In genomic region chr13:74121141-74121602, GRCm38 (mm10) we compare ENCODE assay signal across 9 mouse cellular contexts. TPM values are rescaled to one million over a fixed set of nuclear protein-coding genes. Genes with fewer than 3 reads are reported as not detected.
DNase-seq lines count a peak whose midpoint lies in the region; ATAC-seq lines count a peak whose summit lies in the region.
"Had no signal": no experiment of that assay in that cellular context is flagged by ENCODE, and none has a peak within 500 bp of the region (broad histone marks: within the 10 kb centered on the region; RNA-seq: fewer than 3 reads in every experiment).

TSS of gene Slc9a3 (plus strand) at chr13:74121457.

- no peak for DNase-seq in heart, embryonic 10.5 days (ENCODE audit: low spot score)
- DNase-seq in heart, adult 9 months (ENCODE audit: low spot score in 2 of 2) = no peak
- DNase-seq in adrenal gland, postnatal 10 days = peak; percentile 53
- no peak for DNase-seq in thymus, adult 18-20 months
- DNase-seq in thymus, postnatal 25 days = no peak

- H3K36me3 ChIP-seq in heart, embryonic 10.5 days = no peaks in the 10 kb centered on the region
- no peaks in the 10 kb centered on the region for H3K36me3 ChIP-seq in heart, embryonic 11.5 days (ENCODE audit: control insufficient read depth, insufficient read depth, low read length)
- H3K36me3 ChIP-seq in kidney, embryonic 15.5 days = no peaks in the 10 kb centered on the region
- H3K36me3 ChIP-seq in midbrain, embryonic 13.5 days = no peaks in the 10 kb centered on the region

- ATAC-seq in heart, embryonic 11.5 days (replicated peaks; ENCODE audit: insufficient number of reproducible peaks, low FRiP score, low TSS enrichment) = no peak
- ATAC-seq in kidney, embryonic 15.5 days (replicated peaks; ENCODE audit: low FRiP score) = peak; percentile 44
- ATAC-seq in midbrain, embryonic 13.5 days = peak; percentile 53; the same call in 1 of the 2 replicates

- under 1% methylated on average over 35 of the region's 35 CpGs for WGBS in heart, embryonic 10.5 days
- under 1% methylated on average over 35 of the region's 35 CpGs for WGBS in heart, embryonic 11.5 days (ENCODE audit: insufficient replicate concordance)
- under 1% methylated on average over 35 of the region's 35 CpGs for WGBS in kidney, embryonic 15.5 days
- WGBS in midbrain, embryonic 13.5 days = under 1% methylated on average over 35 of the region's 35 CpGs

- peaks cover 9% of the 10 kb centered on the region; the same call in 1 of the 2 replicates for H3K4me1 ChIP-seq in heart, embryonic 10.5 days
- peaks cover 6% of the 10 kb centered on the region; the same call in 1 of the 2 replicates for H3K4me1 ChIP-seq in heart, embryonic 11.5 days (ENCODE audit: control insufficient read depth, insufficient read depth, low read length)
- H3K4me1 ChIP-seq in kidney, embryonic 15.5 days = peaks cover 11% of the 10 kb centered on the region
- peaks cover 8% of the 10 kb centered on the region for H3K4me1 ChIP-seq in midbrain, embryonic 13.5 days (replicated peaks)

- peak within 1 kb of the TSS; percentile 60 for H3K4me3 ChIP-seq in heart, embryonic 10.5 days
- peak within 1 kb of the TSS; percentile 46 for H3K4me3 ChIP-seq in heart, embryonic 11.5 days (ENCODE audit: low read depth, low read length)
- peak within 1 kb of the TSS; percentile 43 for H3K4me3 ChIP-seq in kidney, embryonic 15.5 days (replicated peaks)
- H3K4me3 ChIP-seq in midbrain, embryonic 13.5 days (replicated peaks) = peak within 1 kb of the TSS; percentile 43

- peaks cover 79% of the 10 kb centered on the region for H3K27me3 ChIP-seq in heart, embryonic 10.5 days (ENCODE audit: insufficient read depth, poor library complexity, severe bottlenecking)
- H3K27me3 ChIP-seq in heart, embryonic 11.5 days (ENCODE audit: control insufficient read depth, insufficient read depth, low read length) = peaks cover 47% of the 10 kb centered on the region
- peaks cover 57% of the 10 kb centered on the region for H3K27me3 ChIP-seq in kidney, embryonic 15.5 days
- peaks cover 58% of the 10 kb centered on the region for H3K27me3 ChIP-seq in midbrain, embryonic 13.5 days

- H3K9ac ChIP-seq in heart, embryonic 11.5 days (ENCODE audit: low read depth, low read length) = 0 out of 2 replicates have a peak within 1 kb of the TSS, but pooled peaks have one; percentile 39
- peak within 1 kb of the TSS; percentile 32; the same call in 1 of the 2 replicates for H3K9ac ChIP-seq in kidney, embryonic 15.5 days
- H3K9ac ChIP-seq in midbrain, embryonic 13.5 days (replicated peaks) = peak within 1 kb of the TSS; percentile 56

- no peaks in the 10 kb centered on the region for H3K9me3 ChIP-seq in heart, embryonic 10.5 days
- no peaks in the 10 kb centered on the region for H3K9me3 ChIP-seq in heart, embryonic 11.5 days (replicated peaks; ENCODE audit: control insufficient read depth, low read length)
- no peaks in the 10 kb centered on the region for H3K9me3 ChIP-seq in kidney, embryonic 15.5 days (replicated peaks)
- no peaks in the 10 kb centered on the region for H3K9me3 ChIP-seq in midbrain, embryonic 13.5 days

- H3K4me2 ChIP-seq in heart, embryonic 11.5 days = peak within 1 kb of the TSS; percentile 81
- H3K4me2 ChIP-seq in kidney, embryonic 15.5 days = peak within 1 kb of the TSS; percentile 83
- H3K4me2 ChIP-seq in midbrain, embryonic 13.5 days (replicated peaks) = peak within 1 kb of the TSS; percentile 69

- peak within 1 kb of the TSS; percentile 17; the same call in 1 of the 2 replicates for H3K27ac ChIP-seq in heart, embryonic 10.5 days
- no peak within 1 kb of the TSS for H3K27ac ChIP-seq in heart, embryonic 11.5 days (ENCODE audit: low read depth, low read length)
- no peak within 1 kb of the TSS for H3K27ac ChIP-seq in kidney, embryonic 15.5 days
- H3K27ac ChIP-seq in midbrain, embryonic 13.5 days = no peak within 1 kb of the TSS

RNA-seq across cellular contexts. Expression of gene Slc9a3, which starts in this region (rescaled TPM):
- 0.04 TPM in 1 of 2 replicates, not detected in the other for polyA plus RNA-seq in heart, embryonic 10.5 days (2016; fragmentation: Nextera tagmentation; extraction: Ambion mirVana)
- under 1 TPM in 1 of 2 experiments, not detected in 1; 0.12 TPM for total RNA-seq in adrenal gland, postnatal 10 days (2021)
- not detected in 2 replicates for polyA plus RNA-seq in heart, embryonic 11.5 days (2014; fragmentation: Nextera tagmentation; extraction: Ambion mirVana)
- polyA plus RNA-seq in kidney, embryonic 15.5 days (2015; fragmentation: Nextera tagmentation; extraction: Ambion mirVana) = 1.6 and 1.8 TPM in 2 replicates
- polyA plus RNA-seq in midbrain, embryonic 13.5 days (2015; fragmentation: Nextera tagmentation; extraction: Ambion mirVana) = 0.03 TPM in 1 of 2 replicates, not detected in the other
- total RNA-seq: CH12.LX had no signal

Comparison
In these comparisons a context has a peak if more than half of its experiments do, and no peak if none do; other contexts are left out.
1. Peak in DNase-seq in adrenal gland, postnatal 10 days; RNA of the gene not detected or under 1 TPM.
2. Peak in ATAC-seq, H3K4me3 ChIP-seq, H3K9ac ChIP-seq and H3K4me2 ChIP-seq in midbrain, embryonic 13.5 days; RNA of the gene not detected or under 1 TPM.